Mouse (Mus musculus) forebrain, embryonic 16.5 days (tissue): ENCODE data around the gene Evx2. TPM values are rescaled to one million over a fixed set of nuclear protein-coding genes. Genes with fewer than 3 reads are reported as not detected.

Source experiments
- ATAC-seq: fragments of 200-750 bp; cut with Nextera tagmentation; 2 replicates; pipeline ENCODE4 v1.8.0; 2017; ENCODE audit warnings: mild to moderate bottlenecking, moderate library complexity
- H3K27ac ChIP-seq: fragments of 300-500 bp; sonication (generic); 2 replicates; pipeline ENCODE4 v1.5.1; 2014; ENCODE audit warnings: low read length, control low read depth
- H3K27me3 ChIP-seq: fragments of 300-500 bp; sonication (generic); replicated peaks from 2 replicates; pipeline ENCODE4 v1.6.1; 2014; ENCODE audit warnings: low read length; ENCODE audit not compliant: control insufficient read depth, insufficient read depth
- H3K36me3 ChIP-seq: fragments of 300-500 bp; sonication (generic); 2 replicates; pipeline ENCODE4 v1.6.1; 2014; ENCODE audit not compliant: control insufficient read depth, insufficient read depth
- H3K4me1 ChIP-seq: fragments of 300-500 bp; sonication (generic); replicated peaks from 2 replicates; pipeline ENCODE4 v1.6.1; 2014; ENCODE audit warnings: low read length; ENCODE audit not compliant: control insufficient read depth, insufficient read depth
- H3K4me2 ChIP-seq: fragments of 300-500 bp; sonication (generic); 2 replicates; pipeline ENCODE4 v1.6.1; 2014; ENCODE audit warnings: mild to moderate bottlenecking, low read length, control low read depth
- H3K4me3 ChIP-seq: fragments of 300-500 bp; sonication (generic); replicated peaks from 2 replicates; pipeline ENCODE4 v1.5.1; 2014; ENCODE audit warnings: mild to moderate bottlenecking, low read length, control low read depth
- H3K9ac ChIP-seq: fragments of 300-500 bp; sonication (generic); replicated peaks from 2 replicates; pipeline ENCODE4 v1.6.1; 2014; ENCODE audit warnings: low read depth, low read length, control low read depth
- H3K9me3 ChIP-seq: fragments of 300-500 bp; sonication (generic); 2 replicates; pipeline ENCODE4 v1.6.1; 2016; ENCODE audit warnings: low read length; ENCODE audit not compliant: control insufficient read depth
- WGBS: fragments of 180-500 bp; shearing (Covaris S2); extraction: QIAGEN DNeasy Blood & Tissue Kit; methylation state at CpG from one replicate; pipeline ENCODE4 v1.1.7; 2014; 5-methylcytosine and 5-hydroxymethylcytosine counted together
- polyA plus RNA-seq: library from polyadenylated mRNA; unstranded; fragments of >200 nt; fragmentation: Nextera tagmentation; extraction: Ambion mirVana; gene quantifications from 2 replicates; pipeline ENCODE4 v1.2.1, GENCODE M21; 2015

The Evx2 gene
- polyA plus RNA-seq, 1 experiment from 2014 or later = not detected

DNA sequence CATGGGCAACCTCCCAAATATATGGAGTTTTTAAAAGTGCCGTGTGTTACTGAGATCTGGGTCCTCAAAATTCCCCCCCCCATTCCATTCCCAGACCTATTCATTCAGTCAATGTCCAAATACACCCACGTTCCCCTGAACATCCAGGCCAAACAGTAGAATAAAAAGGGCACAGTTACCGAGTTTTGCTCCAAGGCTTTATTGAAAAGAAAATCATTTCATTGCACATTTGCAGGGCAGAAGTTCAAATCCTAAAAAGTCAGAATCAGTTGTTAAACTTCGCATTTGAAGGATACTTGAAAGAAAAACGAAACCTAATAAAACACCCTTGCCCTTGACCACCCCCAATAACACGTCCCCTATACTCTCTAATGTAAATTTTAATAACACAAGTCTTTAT, 43.5 kb upstream of the Evx2 start:
- 9% methylated on average over 6 of the region's 6 CpGs for WGBS
- H3K4me3 ChIP-seq = no peak overlapping the region
- peaks cover 20% of the 10 kb centered on the region for H3K4me1 ChIP-seq
- no peaks in the 10 kb centered on the region for H3K9me3 ChIP-seq
- H3K4me2 ChIP-seq = no peak overlapping the region
- H3K27ac ChIP-seq = no peak overlapping the region
- peaks cover 83% of the 10 kb centered on the region for H3K27me3 ChIP-seq
- no peak overlapping the region for H3K9ac ChIP-seq
- no peaks in the 10 kb centered on the region for H3K36me3 ChIP-seq
- no peak for ATAC-seq

DNA sequence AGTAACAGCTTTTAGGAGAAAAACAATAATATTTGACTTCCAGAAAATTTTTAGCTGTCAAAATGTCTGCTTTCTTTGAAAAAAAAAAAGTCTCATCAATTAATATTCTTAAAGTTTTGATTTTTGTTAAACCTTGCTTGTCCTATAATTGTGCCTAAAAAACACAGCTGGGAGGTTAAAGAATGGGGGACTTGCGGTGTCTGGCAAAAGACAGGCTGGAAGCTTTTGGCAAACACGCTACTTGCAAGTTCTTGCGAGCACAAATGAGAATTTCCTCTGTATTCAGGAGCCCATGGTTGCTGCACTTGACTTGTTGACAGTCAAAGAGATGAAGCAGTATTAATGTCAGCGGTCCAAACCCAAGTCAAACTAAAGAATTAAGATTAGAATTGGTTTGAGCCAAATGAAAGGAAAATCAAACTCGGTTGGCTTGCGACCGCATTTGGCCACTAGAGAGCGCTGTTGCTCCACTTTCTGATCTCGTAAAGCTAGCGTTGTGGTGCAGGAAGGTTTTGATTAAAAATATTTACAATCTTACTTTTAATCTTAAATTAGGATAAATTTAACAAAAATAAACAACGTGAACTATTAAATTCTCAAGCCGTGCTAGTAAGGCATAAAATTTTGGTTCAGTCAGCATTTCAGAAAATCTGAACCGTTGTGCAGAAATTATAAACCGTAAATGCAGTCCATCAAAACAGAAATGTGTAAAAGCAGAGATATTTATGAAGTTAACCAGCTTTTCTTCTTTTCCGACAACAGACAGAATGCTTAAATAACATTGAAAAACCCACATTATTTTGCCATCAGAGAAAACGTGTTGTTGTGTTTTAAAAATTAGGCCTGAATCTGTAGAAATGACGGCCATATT, 42.8 kb upstream of the Evx2 start:
- Histone ChIP-seq H3K4me2 (no peak overlapping the region), H3K27me3 (peaks cover 83% of the 10 kb centered on the region), H3K9me3 (no peaks in the 10 kb centered on the region), H3K36me3 (no peaks in the 10 kb centered on the region), H3K4me1 (peaks cover 24% of the 10 kb centered on the region), H3K4me3 (no peak overlapping the region), H3K27ac (no peak overlapping the region), H3K9ac (no peak overlapping the region)
- WGBS = 10% methylated on average over 17 of the region's 17 CpGs
- no peak for ATAC-seq

DNA sequence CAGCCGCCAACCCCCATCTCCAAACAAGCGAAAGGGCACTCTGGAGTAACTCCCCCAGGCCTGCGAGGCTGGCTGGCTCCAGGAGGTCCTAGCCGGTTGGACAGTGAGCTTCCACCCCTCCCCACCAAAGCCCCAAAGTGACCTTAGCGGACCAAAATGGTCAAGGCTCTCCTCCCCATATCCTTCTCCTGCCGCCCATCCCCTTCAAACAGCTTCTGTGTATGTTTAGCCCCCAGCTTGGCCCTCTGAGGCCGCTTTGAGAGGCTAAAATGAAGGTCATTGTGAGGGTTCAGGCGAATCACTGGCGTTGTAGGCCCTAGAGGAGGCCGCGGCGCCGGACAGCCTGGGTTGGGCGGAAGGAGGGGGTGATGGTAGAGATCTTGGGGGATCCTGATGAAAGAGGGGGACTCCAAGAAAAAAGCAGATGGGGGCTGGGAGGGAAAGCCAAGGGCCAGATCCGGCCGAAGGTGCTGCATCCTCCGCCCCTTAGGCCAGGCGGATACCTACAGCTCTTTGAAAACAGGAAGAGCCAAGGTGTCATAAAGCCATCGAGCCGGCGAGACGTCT, 41.3 kb upstream of the Evx2 start:
- no peaks in the 10 kb centered on the region for H3K36me3 ChIP-seq
- H3K9ac ChIP-seq = no peak overlapping the region
- H3K27me3 ChIP-seq = peaks cover 85% of the 10 kb centered on the region
- H3K4me3 ChIP-seq = no peak overlapping the region
- no peaks in the 10 kb centered on the region for H3K9me3 ChIP-seq
- no peak overlapping the region for H3K27ac ChIP-seq
- WGBS = 2% methylated on average over 22 of the region's 22 CpGs
- H3K4me1 ChIP-seq = peaks cover 22% of the 10 kb centered on the region
- no peak overlapping the region for H3K4me2 ChIP-seq
- ATAC-seq = no peak

DNA sequence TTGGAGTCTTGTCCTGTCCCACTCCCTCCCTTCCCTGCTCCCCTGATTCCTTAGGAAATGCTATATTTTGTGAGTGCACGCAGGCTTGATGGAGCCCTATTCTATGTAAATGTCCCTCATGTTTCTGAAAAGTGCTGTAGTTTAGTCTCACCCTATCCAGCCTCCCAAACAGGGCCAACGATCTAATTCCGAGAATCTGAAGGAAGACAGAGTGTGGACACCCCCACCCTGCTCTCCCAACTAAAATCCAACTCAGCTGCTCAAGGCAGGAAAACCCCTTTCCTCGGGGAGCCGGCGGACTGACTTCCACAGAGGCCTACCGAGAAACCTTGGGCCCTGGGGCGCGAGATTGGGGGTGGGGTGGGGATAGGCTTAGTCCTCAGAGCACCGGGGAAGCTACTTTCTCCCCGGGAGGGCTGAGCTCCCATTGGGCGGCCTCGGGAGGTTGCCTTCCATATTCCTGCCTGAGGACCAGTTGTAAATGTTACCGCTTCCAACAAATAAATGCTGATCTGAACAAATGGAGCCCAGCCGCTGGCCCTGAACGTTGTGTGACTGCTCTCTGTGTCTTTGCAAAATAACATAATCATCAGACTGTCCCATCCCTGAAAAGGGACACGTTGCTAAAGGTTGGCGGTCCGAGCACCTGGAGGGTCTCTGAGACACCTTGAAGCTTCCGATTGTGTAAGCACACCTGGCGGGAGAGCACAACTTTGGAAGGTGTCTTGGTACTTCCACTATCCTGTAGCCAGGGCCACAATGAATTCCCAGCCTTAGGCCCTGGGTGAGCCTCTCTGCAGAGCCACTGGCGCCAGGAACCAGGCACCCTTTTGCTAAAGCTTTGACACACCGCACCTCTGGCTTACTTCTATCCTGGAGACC, 40.5 kb upstream of the Evx2 start:
- no peak overlapping the region for H3K27ac ChIP-seq
- WGBS = 3% methylated on average over 23 of the region's 23 CpGs

DNA sequence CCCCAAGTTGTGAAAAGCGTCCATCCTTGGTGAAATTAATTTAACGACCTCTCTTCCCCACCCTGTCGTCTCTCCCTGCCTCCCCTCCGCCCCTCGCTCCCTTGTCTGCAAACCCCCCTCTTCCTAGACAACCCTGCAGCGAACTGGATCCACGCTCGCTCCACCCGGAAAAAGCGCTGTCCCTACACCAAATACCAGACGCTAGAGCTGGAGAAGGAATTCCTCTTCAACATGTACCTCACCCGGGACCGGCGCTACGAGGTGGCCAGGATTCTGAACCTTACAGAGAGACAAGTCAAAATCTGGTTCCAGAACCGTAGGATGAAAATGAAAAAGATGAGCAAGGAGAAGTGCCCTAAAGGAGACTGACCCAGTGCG, 39.7 kb upstream of the Evx2 start:
- no peak overlapping the region for H3K4me3 ChIP-seq
- no peaks in the 10 kb centered on the region for H3K9me3 ChIP-seq
- H3K36me3 ChIP-seq = no peaks in the 10 kb centered on the region
- H3K9ac ChIP-seq = no peak overlapping the region
- no peak overlapping the region for H3K27ac ChIP-seq
- no peak for ATAC-seq
- no peak overlapping the region for H3K4me2 ChIP-seq
- peaks cover 90% of the 10 kb centered on the region for H3K27me3 ChIP-seq
- peaks cover 11% of the 10 kb centered on the region for H3K4me1 ChIP-seq
- under 1% methylated on average over 17 of the region's 17 CpGs for WGBS

More for the DNA sequence above, 40.5 kb upstream of the Evx2 start:
- no peak for ATAC-seq
- Histone ChIP-seq H3K27me3 (peaks cover 88% of the 10 kb centered on the region), H3K9me3 (no peaks in the 10 kb centered on the region), H3K4me3 (no peak overlapping the region), H3K4me1 (peaks cover 15% of the 10 kb centered on the region), H3K9ac (no peak overlapping the region), H3K36me3 (no peaks in the 10 kb centered on the region), H3K4me2 (no peak overlapping the region)

DNA sequence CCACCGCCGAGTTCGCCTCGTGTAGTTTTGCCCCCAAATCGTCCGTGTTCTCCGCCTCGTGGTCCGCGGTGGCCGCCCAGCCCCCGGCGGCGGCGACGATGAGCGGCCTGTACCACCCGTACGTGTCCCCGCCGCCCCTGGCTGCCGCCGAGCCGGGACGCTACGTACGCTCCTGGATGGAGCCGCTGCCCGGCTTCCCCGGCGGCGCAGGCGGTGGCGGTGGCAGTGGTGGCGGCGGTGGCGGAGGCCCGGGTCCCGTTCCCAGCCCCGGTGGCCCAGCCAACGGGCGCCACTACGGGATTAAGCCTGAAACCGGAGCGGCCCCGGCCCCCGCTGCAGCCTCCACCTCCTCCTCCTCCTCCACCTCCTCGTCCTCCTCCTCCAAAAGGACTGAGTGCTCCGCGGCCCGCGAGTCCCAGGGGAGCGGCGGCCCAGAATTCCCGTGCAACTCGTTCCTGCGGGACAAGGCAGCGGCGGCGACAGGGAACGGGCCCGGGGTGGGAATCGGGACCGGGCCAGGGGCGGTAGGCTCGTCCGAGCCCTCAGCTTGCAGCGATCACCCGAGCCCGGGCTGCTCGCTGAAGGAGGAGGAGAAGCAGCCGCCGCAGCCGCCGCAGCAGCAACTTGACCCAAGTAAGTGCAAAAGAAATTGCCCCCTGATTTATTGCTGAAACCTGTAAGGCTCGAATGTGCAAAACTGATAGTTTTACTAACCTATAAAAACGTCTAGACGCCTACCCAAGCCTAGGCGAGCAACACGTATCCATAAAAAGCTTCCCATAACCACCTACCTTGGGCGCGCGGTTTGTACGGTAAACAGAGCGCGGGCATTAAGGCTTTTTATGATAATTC, 39.1 kb upstream of the Evx2 start:
- peak; percentile 49; the same call in 1 of the 2 replicates for ATAC-seq
- H3K9me3 ChIP-seq = no peaks in the 10 kb centered on the region
- peak overlapping the region; percentile 28 for H3K4me3 ChIP-seq
- H3K36me3 ChIP-seq = no peaks in the 10 kb centered on the region
- H3K4me2 ChIP-seq = peak overlapping the region; percentile 50
- peaks cover 90% of the 10 kb centered on the region for H3K27me3 ChIP-seq
- H3K27ac ChIP-seq = no peak overlapping the region
- under 1% methylated on average over 78 of the region's 86 CpGs for WGBS
- H3K9ac ChIP-seq = no peak overlapping the region
- peaks cover 11% of the 10 kb centered on the region for H3K4me1 ChIP-seq

DNA sequence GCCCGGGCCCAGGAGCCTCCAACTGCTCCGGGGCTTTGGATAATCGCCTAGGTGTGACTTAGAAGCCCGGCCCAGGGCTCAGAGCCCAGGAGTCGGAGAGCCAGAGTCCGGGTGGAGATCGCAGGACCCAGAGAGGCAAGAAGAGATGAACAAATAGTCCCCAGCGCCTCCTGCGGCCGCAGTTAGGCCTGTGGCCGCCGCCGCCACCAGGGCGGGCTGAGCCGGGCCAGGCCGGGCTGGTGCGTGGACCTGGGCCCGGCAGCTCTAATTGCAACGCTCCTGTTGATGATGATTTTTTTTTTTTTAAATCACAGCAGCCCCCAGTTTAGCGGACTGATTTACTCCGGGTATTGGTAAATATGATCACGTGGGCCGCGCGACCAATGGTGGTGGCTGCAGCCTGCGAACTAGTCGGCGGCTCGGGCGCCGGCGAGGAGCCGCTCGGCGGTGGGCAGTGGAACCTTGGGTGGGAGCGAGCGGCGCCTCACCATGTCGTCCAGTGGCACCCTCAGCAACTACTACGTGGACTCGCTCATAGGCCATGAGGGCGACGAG, 38.3 kb upstream of the Evx2 start, which contains the start of gene Hoxd9:
Gene Hoxd9 (plus strand): TSS at position 161 of the 555 bp plus-strand sequence.
- Histone ChIP-seq H3K4me2 (peak within 1 kb of the TSS; percentile 50), H3K9ac (no peak within 1 kb of the TSS), H3K4me3 (peak within 1 kb of the TSS; percentile 28), H3K27ac (no peak within 1 kb of the TSS), H3K36me3 (no peaks in the 10 kb centered on the region), H3K27me3 (peaks cover 91% of the 10 kb centered on the region), H3K4me1 (peaks cover 11% of the 10 kb centered on the region), H3K9me3 (no peaks in the 10 kb centered on the region)
- WGBS = under 1% methylated on average over 43 of the region's 43 CpGs
- ATAC-seq = peak; percentile 66; the same call in 1 of the 2 replicates

DNA sequence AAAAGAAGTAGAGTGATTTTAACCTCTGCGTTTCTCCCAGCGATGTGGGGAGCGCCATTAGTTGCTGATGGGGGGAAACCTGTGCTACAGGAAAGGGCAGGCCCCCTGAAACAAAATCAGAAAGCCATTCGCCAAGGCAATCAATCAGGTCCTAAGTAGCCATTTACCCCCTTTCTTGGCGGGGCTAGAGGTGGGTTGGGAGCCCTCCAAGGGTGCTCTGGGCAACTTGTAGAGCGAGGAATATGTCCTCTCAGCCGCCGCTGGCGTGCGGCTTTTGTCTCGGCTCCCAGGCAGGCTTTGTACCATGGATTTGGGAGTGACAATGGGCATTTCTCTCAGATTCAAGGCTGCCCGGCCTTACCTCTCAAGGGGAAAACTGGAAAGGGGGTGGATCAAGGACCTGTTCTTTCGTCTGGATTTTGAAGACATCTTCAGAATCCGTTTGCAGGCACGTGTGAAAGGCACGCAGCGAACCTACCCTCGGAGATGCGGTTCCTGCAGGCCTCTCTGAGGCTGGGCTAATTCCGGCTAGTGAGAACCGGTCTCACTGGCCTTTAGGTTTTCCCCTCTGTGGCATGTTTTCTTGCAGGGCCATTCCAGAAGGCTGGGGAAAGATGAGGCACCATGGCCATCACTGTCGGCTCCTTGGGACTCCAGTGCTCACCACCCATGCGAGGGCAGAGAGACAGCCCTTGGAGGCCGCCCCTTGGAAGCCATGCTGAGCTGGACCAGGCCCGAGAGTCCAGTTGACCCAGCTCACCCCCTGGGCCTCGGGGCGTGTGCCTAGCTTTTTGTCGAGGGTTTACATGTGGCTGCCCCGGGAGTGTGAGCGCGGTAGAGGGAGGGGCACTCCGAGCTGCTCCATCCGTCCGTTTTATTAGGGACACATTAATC, 37.3 kb upstream of the Evx2 start:
- H3K9me3 ChIP-seq = no peaks in the 10 kb centered on the region
- H3K27ac ChIP-seq = no peak overlapping the region
- under 1% methylated on average over 34 of the region's 34 CpGs for WGBS
- peaks cover 11% of the 10 kb centered on the region for H3K4me1 ChIP-seq
- peaks cover 95% of the 10 kb centered on the region for H3K27me3 ChIP-seq
- H3K4me3 ChIP-seq = no peak overlapping the region
- no peaks in the 10 kb centered on the region for H3K36me3 ChIP-seq
- H3K4me2 ChIP-seq = no peak overlapping the region
- no peak overlapping the region for H3K9ac ChIP-seq
- ATAC-seq = no peak
